Mouse (Mus musculus) lung, adult 2 months (tissue): ENCODE data around the gene Cyp4x1. TPM values are rescaled to one million over a fixed set of nuclear protein-coding genes. Genes with fewer than 3 reads are reported as not detected.

Source experiments
- DNase-seq: peaks from one replicate; pipeline ENCODE4 v3.0.0; 2022
- H3K4me1 ChIP-seq: fragments of 200-500 bp; 2 replicates; pipeline ENCODE4 v1.6.1; 2011; ENCODE audit warnings: low read length; ENCODE audit not compliant: control insufficient read depth, insufficient read depth
- H3K4me3 ChIP-seq: fragments of 200-500 bp; replicated peaks from 2 replicates; pipeline ENCODE3; 2011; ENCODE audit warnings: low read depth, mild to moderate bottlenecking, control low read depth, low read length; ENCODE audit errors: extremely low read depth
- CTCF ChIP-seq: fragments of 200-500 bp; IDR thresholded peaks from 2 replicates; pipeline ENCODE4 v1.5.1; 2011; ENCODE audit warnings: mild to moderate bottlenecking, low read length, control low read depth; ENCODE audit not compliant: insufficient read depth
- POLR2A ChIP-seq: fragments of 200-500 bp; IDR thresholded peaks from 2 replicates; pipeline ENCODE4 v1.6.1; 2011; ENCODE audit warnings: low read depth, mild to moderate bottlenecking, control low read depth, low read length, borderline replicate concordance; ENCODE audit errors: extremely low read depth
- WGBS: fragments of 180-500 bp; shearing (Covaris S2); methylation state at CpG from one replicate; pipeline ENCODE4 v1.1.7; 2018; 5-methylcytosine and 5-hydroxymethylcytosine counted together
- polyA plus RNA-seq: library from polyadenylated mRNA; depleted of rRNA; stranded (reverse); fragments of >200 nt; gene quantifications from 2 replicates; pipeline ENCODE4 v1.2.3, GENCODE M21; 2012

The Cyp4x1 gene
- polyA plus RNA-seq, 1 experiment: not detected

DNA sequence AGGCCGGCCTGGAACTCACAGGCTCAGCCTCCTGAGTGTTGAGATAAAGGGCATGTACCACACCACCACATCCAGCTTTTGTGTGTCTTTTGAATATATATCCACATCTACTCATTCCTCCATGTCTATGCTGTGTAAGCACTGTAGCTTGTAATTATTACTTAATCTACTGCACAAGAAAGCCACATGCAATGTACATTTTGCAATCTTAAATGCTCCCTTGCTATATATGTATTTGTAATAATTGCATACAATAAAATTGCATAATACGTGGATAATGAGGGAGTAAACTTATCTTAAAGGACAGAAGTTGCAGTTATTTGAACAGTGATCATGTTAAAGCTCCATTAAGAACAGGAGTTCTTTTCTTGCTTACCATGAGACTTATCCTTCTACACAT, 12.9 kb downstream of the Cyp4x1 start:
- TF ChIP-seq POLR2A (no peak), CTCF (no peak)
- WGBS: 72% methylated on average over 2 of the region's 2 CpGs
- Histone ChIP-seq H3K4me1 (no peaks in the 10 kb centered on the region), H3K4me3 (no peak overlapping the region)
- no peak for DNase-seq

DNA sequence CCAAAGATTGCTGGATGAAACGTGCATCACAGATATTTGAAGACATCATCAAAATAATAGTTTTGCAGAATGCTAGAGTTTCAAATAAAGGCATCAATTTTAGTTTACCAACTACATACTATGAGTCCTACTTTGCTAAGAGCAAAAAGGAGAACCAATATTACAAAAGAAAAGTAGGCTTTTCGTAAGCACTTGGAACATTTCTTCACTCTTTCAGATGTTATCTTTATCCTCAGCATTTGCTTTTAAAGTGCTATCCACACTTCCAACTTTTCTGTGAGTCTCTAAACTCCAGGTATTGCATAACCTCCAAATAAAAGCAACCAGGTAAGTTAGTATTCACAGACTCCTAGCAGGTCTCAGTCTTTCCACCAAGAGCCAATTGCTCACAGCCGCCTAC, 14.4 kb downstream of the Cyp4x1 start:
- 76% methylated on average over 3 of the region's 3 CpGs for WGBS
- DNase-seq: no peak
- H3K4me3 ChIP-seq: no peak overlapping the region
- TF ChIP-seq CTCF: no peak
- TF ChIP-seq POLR2A: no peak
- no peaks in the 10 kb centered on the region for H3K4me1 ChIP-seq

DNA sequence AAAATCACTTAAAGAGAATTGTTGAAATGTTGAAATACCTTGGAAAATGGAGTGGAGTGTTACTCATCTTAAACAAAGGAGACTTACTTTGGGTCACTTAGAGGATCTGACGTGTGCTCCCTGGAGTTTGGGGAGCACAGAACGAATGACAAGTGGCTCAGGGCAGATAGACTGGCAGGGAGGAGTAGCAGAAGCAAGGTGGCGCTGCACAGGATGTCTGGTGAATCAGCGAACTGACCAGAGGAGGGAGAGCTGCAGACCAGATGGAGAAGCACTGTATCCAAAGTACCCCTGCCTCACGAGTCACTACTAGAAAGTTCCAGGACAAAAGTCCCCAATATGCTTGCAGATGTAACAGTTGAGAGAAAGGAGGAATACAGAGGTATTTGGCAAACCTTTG, 20.8 kb downstream of the Cyp4x1 start:
- H3K4me1 ChIP-seq: no peaks in the 10 kb centered on the region
- TF ChIP-seq CTCF: no peak
- TF ChIP-seq POLR2A: no peak
- WGBS: 24% methylated on average over 5 of the region's 5 CpGs
- H3K4me3 ChIP-seq: no peak overlapping the region
- no peak for DNase-seq

DNA sequence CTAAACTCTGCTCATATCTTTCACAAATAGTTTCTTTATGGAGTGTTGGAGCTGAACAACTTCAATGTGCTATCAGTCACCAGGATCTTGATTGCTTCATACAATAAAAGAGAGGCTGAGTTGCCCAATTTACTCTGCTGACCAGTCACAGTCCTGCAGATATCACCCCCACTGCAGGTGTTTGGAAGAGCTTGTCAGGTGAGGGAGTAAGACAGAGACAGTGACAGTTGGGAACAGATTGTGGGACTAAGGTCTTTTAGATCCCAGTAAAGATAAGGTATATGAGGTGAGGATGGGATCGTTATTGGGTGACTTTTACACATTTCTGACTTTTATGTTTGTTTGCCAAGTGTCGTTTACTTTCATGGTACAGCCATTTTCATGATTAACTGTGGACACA, 22.9 kb downstream of the Cyp4x1 start:
- WGBS: 66% methylated on average over 2 of the region's 2 CpGs
- no peak for DNase-seq
- Histone ChIP-seq H3K4me1 (no peaks in the 10 kb centered on the region), H3K4me3 (no peak overlapping the region)
- TF ChIP-seq POLR2A: no peak
- no peak for TF ChIP-seq CTCF

DNA sequence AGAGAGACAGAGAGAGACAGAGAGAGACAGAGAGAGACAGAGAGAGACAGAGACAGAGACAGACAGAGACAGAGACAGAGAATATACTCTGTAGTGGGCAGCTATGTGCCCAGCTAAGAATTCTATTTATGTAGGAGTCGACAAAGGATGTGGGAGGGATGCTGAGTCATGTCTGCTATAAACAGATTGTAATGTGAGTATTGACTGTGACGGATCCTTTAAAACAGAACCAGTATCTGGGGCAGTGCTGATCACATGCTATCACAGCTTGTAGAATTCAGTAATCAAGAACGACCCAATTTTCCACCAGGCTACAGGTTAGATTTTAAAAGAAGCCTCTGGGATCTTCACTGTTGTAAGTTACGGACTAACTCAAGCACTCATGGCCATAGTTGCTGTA, 30.6 kb downstream of the Cyp4x1 start:
- TF ChIP-seq POLR2A (no peak), CTCF (no peak)
- WGBS: 33% methylated on average over 4 of the region's 4 CpGs
- no peak overlapping the region for H3K4me3 ChIP-seq
- no peaks in the 10 kb centered on the region for H3K4me1 ChIP-seq
- no peak for DNase-seq

DNA sequence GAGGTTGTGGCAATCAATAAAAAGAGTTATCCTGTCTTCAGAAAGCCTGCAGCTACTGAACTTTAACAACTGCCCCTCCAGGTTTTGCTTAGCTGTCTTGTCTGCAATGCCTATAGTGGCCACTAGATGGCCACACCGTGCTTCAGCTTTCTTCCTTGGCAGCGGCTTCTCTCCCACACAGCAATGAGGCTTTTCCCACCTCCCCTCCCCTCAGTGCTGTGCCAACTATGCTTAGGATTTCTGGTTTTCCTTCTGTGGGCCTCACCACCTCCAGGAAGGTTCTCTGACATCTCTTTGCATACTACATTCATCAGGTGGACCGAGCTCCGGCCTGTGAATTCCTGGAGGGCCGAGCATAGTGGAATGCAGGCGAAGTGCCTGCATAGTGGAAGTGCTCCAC, 32.4 kb downstream of the Cyp4x1 start:
- H3K4me1 ChIP-seq: no peaks in the 10 kb centered on the region
- H3K4me3 ChIP-seq: no peak overlapping the region
- 33% methylated on average over 6 of the region's 6 CpGs for WGBS
- peak; percentile 44 for DNase-seq
- TF ChIP-seq CTCF (peak; percentile 97), POLR2A (no peak)

DNA sequence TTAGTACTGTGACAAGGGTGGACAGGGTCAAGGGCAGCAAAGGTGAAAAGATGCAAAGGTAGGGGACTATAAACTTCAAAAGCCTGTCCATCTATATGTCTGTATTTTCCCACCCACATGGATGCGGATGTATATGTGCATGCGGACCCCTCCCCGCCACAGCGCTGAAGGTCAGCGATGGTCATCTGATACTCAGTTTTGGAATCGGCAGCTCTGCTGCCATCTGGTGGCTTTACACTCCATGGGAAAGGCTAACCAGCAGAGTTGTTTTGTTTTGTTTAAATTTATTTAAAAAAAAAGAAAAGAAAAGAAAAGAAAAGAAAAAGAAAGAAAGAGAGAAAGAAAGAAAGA, 37.0 kb downstream of the Cyp4x1 start:
- Histone ChIP-seq H3K4me1 (0 out of 2 replicates have a peak, but pooled peaks cover 6% of the 10 kb centered on the region), H3K4me3 (peak overlapping the region; percentile 39)
- WGBS: under 1% methylated on average over 6 of the region's 6 CpGs
- TF ChIP-seq CTCF: peak; percentile 54
- no peak for TF ChIP-seq POLR2A
- no peak for DNase-seq

DNA sequence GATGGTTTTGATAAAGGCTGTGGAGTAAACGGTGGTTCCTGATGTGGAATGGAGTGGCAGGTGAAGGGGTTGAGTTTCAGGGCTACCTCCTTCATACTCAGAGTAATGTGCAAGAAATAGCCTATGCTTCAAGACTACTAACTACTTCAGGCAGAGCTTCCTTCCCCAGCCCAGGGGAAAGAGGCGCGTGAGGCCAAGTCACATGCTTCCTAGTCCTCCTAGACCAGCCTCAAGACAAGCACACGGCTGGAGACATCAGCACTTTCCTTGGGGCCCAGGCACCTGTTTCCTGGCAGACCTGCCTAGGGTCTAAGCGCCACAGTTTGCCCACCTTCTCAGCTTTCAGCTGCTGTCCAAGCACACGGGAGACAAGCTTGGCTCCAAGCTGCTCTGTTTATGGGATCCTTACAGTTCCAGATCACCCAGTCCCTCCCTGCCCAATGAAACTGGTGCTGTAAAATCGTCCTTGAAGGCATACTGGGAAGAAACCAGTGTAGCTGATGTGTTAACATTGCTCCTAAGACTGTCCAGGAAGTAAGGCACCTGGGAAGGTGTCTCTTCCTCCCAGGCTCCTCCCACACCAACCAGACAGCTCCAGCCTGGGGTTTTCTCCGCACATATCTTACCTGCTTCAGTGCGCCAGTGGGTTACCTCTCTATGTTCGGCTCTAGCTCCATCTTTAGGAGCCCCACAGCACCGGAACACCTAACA, 37.5 kb downstream of the Cyp4x1 start:
- no peak for TF ChIP-seq POLR2A
- no peak for TF ChIP-seq CTCF
- Histone ChIP-seq H3K4me3 (peak overlapping the region; percentile 39), H3K4me1 (0 out of 2 replicates have a peak, but pooled peaks cover 6% of the 10 kb centered on the region)
- WGBS: 8% methylated on average over 11 of the region's 11 CpGs
- no peak for DNase-seq

DNA sequence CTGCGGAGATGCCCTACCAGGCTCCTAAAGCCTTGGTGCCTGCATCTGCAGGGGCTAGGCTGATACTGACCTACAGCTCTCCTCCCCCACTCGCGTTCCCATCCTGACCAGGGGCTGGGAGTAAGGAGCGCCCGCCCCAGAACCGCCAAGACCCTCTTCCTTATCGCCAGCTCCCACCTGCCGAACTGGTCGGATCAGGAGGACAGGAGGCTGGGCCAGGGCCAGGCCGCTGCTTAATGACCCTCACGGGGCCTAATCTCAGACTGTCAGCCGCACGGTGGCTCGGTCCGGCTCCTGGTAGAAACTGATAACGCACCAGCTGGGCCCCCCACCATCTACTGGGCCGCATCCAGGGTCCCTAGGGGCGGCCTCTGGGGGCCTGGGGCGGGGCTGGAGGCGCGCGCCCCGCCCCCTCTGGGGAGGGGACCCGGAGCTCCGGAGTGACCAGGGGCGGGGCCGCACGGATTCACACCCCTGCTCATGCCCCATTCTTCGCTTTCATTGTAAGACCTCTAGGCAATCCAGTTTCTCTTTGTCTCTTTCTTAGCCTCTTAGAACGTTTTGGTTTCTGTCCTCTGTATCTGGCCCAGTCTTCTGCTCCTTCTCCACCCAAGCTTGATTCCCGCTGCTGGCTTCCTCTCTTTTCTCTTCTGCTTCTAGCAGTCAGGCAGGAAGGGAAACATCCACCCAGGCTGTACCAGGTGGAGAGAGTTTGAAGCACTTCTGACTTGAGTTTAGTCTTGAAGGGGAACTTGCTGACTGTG, 38.2 kb downstream of the Cyp4x1 start:
- WGBS: 2% methylated on average over 31 of the region's 31 CpGs
- 0 out of 2 replicates have a peak, but pooled peaks cover 8% of the 10 kb centered on the region for H3K4me1 ChIP-seq
- peak overlapping the region; percentile 51 for H3K4me3 ChIP-seq
- TF ChIP-seq POLR2A (no peak), CTCF (no peak)
- peak; percentile 63 for DNase-seq

DNA sequence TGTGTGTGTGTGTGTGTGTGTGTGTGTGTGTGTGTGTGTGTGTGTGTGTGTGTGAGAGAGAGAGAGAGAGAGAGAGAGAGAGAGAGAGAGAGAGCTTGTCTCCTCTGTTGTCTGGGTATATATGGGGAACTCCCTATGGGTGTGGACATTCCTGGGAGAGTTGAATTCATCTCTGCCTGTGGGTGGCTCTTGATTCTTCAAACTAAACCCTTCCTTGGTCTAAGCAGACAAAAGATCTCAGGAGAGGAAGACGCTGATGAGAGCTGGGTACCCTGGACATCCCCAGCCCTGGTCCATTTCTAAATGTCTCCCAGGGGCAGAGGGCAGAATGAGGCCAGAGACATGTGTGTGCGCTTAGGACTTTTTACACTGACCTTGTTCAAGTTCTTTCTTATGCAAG, 40.0 kb downstream of the Cyp4x1 start:
- TF ChIP-seq POLR2A (no peak), CTCF (no peak)
- WGBS: 80% methylated on average over 2 of the region's 2 CpGs
- H3K4me1 ChIP-seq: 0 out of 2 replicates have a peak, but pooled peaks cover 8% of the 10 kb centered on the region
- no peak for DNase-seq
- no peak overlapping the region for H3K4me3 ChIP-seq
